Mouse (Mus musculus) liver, postnatal 0 days (tissue): ENCODE data around the gene Dhx32.

Source experiments
- CTCF ChIP-seq: sonication (generic); IDR thresholded peaks from 2 replicates; pipeline ENCODE4 v1.5.1; 2016; ENCODE audit warnings: antibody characterized with exemption, low read depth
- EP300 ChIP-seq: IDR thresholded peaks from 2 replicates; pipeline ENCODE4 v1.6.1; 2016; ENCODE audit warnings: antibody characterized with exemption, low read depth, mild to moderate bottlenecking

DNA sequence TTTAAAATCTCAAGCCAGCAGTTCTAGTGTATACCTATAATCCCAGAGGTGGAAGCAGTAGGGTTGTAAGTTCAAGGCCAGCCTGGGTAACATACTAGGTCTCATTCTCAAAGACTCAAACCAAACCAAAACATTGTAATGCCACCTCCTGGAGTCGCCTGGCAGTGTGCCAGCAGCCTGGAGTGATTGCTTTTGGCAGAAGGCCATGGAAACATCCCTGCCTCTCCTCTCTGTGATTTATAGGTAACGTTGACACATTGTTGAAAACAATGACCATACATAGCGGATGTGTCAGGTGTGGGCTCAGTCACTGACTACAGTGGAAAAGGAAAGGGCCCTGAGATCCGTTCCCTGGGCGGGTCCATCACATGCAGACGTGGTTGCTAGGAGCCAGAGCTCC is 19.3 kb upstream of the Dhx32 start:
- no peak for TF ChIP-seq CTCF
- no peak for TF ChIP-seq EP300
